Mouse (Mus musculus) stomach, embryonic 14.5 days (tissue): Measurements from ENCODE around the gene Ssbp3. TPM values are rescaled to one million over a fixed set of nuclear protein-coding genes. Genes with fewer than 3 reads are reported as not detected.

Source experiments
- ATAC-seq: fragments of 200-750 bp; cut with Nextera tagmentation; 2 replicates; pipeline ENCODE4 v1.8.0; 2017; ENCODE audit warnings: low read depth, moderate TSS enrichment; ENCODE audit not compliant: insufficient number of reproducible peaks, insufficient read depth, low FRiP score
- H3K27ac ChIP-seq: fragments of 300-500 bp; sonication (generic); 2 replicates; pipeline ENCODE4 v1.5.1; 2014; ENCODE audit warnings: mild to moderate bottlenecking, low read length, moderate library complexity, mixed read lengths
- H3K27me3 ChIP-seq: fragments of 300-500 bp; sonication (generic); 2 replicates; pipeline ENCODE4 v1.6.1; 2014; ENCODE audit warnings: low read length, control low read depth, mixed read lengths; ENCODE audit not compliant: control insufficient read depth, insufficient read depth
- H3K36me3 ChIP-seq: fragments of 300-500 bp; sonication (generic); 2 replicates; pipeline ENCODE4 v1.6.1; 2014; ENCODE audit warnings: mild to moderate bottlenecking, control low read depth, low read length, moderate library complexity, mixed read lengths; ENCODE audit not compliant: control insufficient read depth, insufficient read depth
- H3K4me1 ChIP-seq: fragments of 300-500 bp; sonication (generic); 2 replicates; pipeline ENCODE4 v1.6.1; 2014; ENCODE audit warnings: low read length, control low read depth, mixed read lengths; ENCODE audit not compliant: control insufficient read depth, insufficient read depth
- H3K4me2 ChIP-seq: fragments of 300-500 bp; sonication (generic); replicated peaks from 2 replicates; pipeline ENCODE4 v1.6.1; 2014; ENCODE audit warnings: low read depth, low read length, control low read depth
- H3K4me3 ChIP-seq: fragments of 300-500 bp; sonication (generic); 2 replicates; pipeline ENCODE4 v1.5.1; 2014; ENCODE audit warnings: low read depth, low read length, control low read depth
- H3K9ac ChIP-seq: fragments of 300-500 bp; sonication (generic); replicated peaks from 2 replicates; pipeline ENCODE4 v1.6.1; 2014; ENCODE audit warnings: low read depth, mild to moderate bottlenecking, control low read depth, low read length, moderate library complexity, mixed read lengths
- H3K9me3 ChIP-seq: fragments of 300-500 bp; sonication (generic); 2 replicates; pipeline ENCODE4 v1.6.1; 2016; ENCODE audit warnings: low read depth, low read length, control low read depth; ENCODE audit not compliant: control insufficient read depth
- WGBS: fragments of 180-500 bp; shearing (Covaris S2); extraction: QIAGEN DNeasy Blood & Tissue Kit; methylation state at CpG from one replicate; pipeline ENCODE4 v1.1.7; 2014; 5-methylcytosine and 5-hydroxymethylcytosine counted together
- polyA plus RNA-seq: library from polyadenylated mRNA; unstranded; fragments of >200 nt; fragmentation: Nextera tagmentation; extraction: Ambion mirVana; gene quantifications from 2 replicates; pipeline ENCODE4 v1.2.1, GENCODE M21; 2014

The Ssbp3 gene
- polyA plus RNA-seq, 1 experiment from 2014 or later = 79.9 TPM

GRCm38 (mm10) chr4:106972461-106973384, 62.2 kb downstream of the Ssbp3 start:
- Histone ChIP-seq H3K4me3 (no peak overlapping the region), H3K36me3 (no peaks in the 10 kb centered on the region; the same call in 1 of the 2 replicates), H3K27ac (no peak overlapping the region), H3K4me2 (no peak overlapping the region), H3K27me3 (no peaks in the 10 kb centered on the region), H3K9ac (no peak overlapping the region), H3K9me3 (no peaks in the 10 kb centered on the region), H3K4me1 (peaks cover 58% of the 10 kb centered on the region)
- ATAC-seq = no peak
- 73% methylated on average over 15 of the region's 15 CpGs for WGBS

GRCm38 (mm10) chr4:106975324-106975723, 64.8 kb downstream of the Ssbp3 start:
- H3K4me3 ChIP-seq = no peak overlapping the region
- H3K4me1 ChIP-seq = peaks cover 67% of the 10 kb centered on the region
- WGBS = 48% methylated on average over 6 of the region's 6 CpGs
- no peaks in the 10 kb centered on the region for H3K9me3 ChIP-seq
- no peaks in the 10 kb centered on the region; the same call in 1 of the 2 replicates for H3K36me3 ChIP-seq
- no peak for ATAC-seq
- H3K9ac ChIP-seq = no peak overlapping the region
- H3K27ac ChIP-seq = peak overlapping the region; percentile 27; the same call in 1 of the 2 replicates
- no peak overlapping the region for H3K4me2 ChIP-seq
- H3K27me3 ChIP-seq = no peaks in the 10 kb centered on the region

- H3K4me3 ChIP-seq = no peak overlapping the region
- no peak overlapping the region for H3K4me2 ChIP-seq
- H3K27me3 ChIP-seq = no peaks in the 10 kb centered on the region
- H3K9ac ChIP-seq = no peak overlapping the region
- peaks cover 63% of the 10 kb centered on the region for H3K4me1 ChIP-seq
- no peaks in the 10 kb centered on the region for H3K9me3 ChIP-seq
- H3K27ac ChIP-seq = peak overlapping the region; percentile 27; the same call in 1 of the 2 replicates
- 32% methylated on average over 4 of the region's 4 CpGs for WGBS
- no peak for ATAC-seq
- no peaks in the 10 kb centered on the region for H3K36me3 ChIP-seq
Observed at GRCm38 (mm10) chr4:106975890-106976289, 65.4 kb downstream of the Ssbp3 start.

GRCm38 (mm10) chr4:106976576-106976975, 66.1 kb downstream of the Ssbp3 start:
- Histone ChIP-seq H3K27me3 (no peaks in the 10 kb centered on the region), H3K9ac (no peak overlapping the region), H3K36me3 (no peaks in the 10 kb centered on the region), H3K4me3 (no peak overlapping the region), H3K4me2 (no peak overlapping the region), H3K9me3 (no peaks in the 10 kb centered on the region), H3K27ac (peak overlapping the region; percentile 22; the same call in 1 of the 2 replicates), H3K4me1 (peaks cover 60% of the 10 kb centered on the region)
- ATAC-seq = no peak
- 41% methylated on average over 2 of the region's 2 CpGs for WGBS

GRCm38 (mm10) chr4:106977218-106977651, 66.7 kb downstream of the Ssbp3 start:
- Histone ChIP-seq H3K27me3 (no peaks in the 10 kb centered on the region), H3K4me2 (0 out of 2 replicates have a peak overlapping the region, but pooled peaks have one; percentile 11), H3K36me3 (no peaks in the 10 kb centered on the region), H3K4me3 (no peak overlapping the region), H3K27ac (peak overlapping the region; percentile 49; the same call in 1 of the 2 replicates), H3K4me1 (peaks cover 59% of the 10 kb centered on the region), H3K9me3 (no peaks in the 10 kb centered on the region), H3K9ac (0 out of 2 replicates have a peak overlapping the region, but pooled peaks have one; percentile 10)
- ATAC-seq = no peak
- WGBS = 8% methylated on average over 6 of the region's 6 CpGs

- Histone ChIP-seq H3K4me3 (no peak overlapping the region), H3K27ac (peak overlapping the region; percentile 49; the same call in 1 of the 2 replicates), H3K4me1 (peaks cover 60% of the 10 kb centered on the region), H3K27me3 (no peaks in the 10 kb centered on the region), H3K36me3 (no peaks in the 10 kb centered on the region), H3K9ac (no peak overlapping the region), H3K9me3 (no peaks in the 10 kb centered on the region), H3K4me2 (no peak overlapping the region)
- 32% methylated on average over 8 of the region's 8 CpGs for WGBS
- ATAC-seq = no peak
Observed at GRCm38 (mm10) chr4:106978376-106978775, 67.9 kb downstream of the Ssbp3 start.

- Histone ChIP-seq H3K4me1 (peaks cover 61% of the 10 kb centered on the region), H3K9me3 (no peaks in the 10 kb centered on the region), H3K27ac (peak overlapping the region; percentile 82), H3K27me3 (no peaks in the 10 kb centered on the region), H3K4me3 (no peak overlapping the region), H3K4me2 (0 out of 2 replicates have a peak overlapping the region, but pooled peaks have one; percentile 21), H3K36me3 (no peaks in the 10 kb centered on the region), H3K9ac (no peak overlapping the region)
- peak; percentile 53 for ATAC-seq
- WGBS = 34% methylated on average over 7 of the region's 7 CpGs
Observed at GRCm38 (mm10) chr4:106980669-106981068, 70.2 kb downstream of the Ssbp3 start.

- H3K4me1 ChIP-seq = peaks cover 61% of the 10 kb centered on the region
- peak overlapping the region; percentile 82 for H3K27ac ChIP-seq
- 62% methylated on average over 7 of the region's 7 CpGs for WGBS
- no peak for ATAC-seq
- no peak overlapping the region for H3K9ac ChIP-seq
- no peaks in the 10 kb centered on the region for H3K9me3 ChIP-seq
- no peak overlapping the region for H3K4me3 ChIP-seq
- no peak overlapping the region for H3K4me2 ChIP-seq
- no peaks in the 10 kb centered on the region for H3K27me3 ChIP-seq
- no peaks in the 10 kb centered on the region for H3K36me3 ChIP-seq
Observed at GRCm38 (mm10) chr4:106981385-106982103, 71.0 kb downstream of the Ssbp3 start.
